ENCODE assay signal across 13 mouse cellular contexts in the genomic region with DNA sequence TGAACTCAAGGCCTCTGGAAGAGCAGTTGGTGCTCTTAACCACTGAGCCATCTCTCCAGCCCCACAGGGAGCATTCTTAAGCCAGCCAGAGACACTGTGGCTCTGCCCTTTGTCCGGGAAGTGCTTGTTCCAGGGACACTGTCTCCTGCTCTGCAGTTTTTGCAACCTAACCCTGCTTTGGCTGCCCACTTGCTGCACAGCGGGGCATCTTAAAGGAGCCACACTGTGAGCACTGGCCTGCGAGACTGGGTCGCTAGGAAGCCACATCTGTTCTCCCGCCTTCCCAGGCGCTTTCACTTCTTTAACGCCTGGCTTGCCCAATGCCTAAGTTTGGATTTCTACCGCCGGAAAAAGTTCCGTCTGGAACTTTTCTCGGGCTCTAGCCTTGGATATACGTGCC. TPM values are rescaled to one million over a fixed set of nuclear protein-coding genes. Genes with fewer than 3 reads are reported as not detected.
A peak's percentile ranks its signal among the peaks of the same experiment; 100 is the strongest.
DNase-seq lines count a peak whose midpoint lies in the region; ATAC-seq lines count a peak whose summit lies in the region.
"Had no signal": no experiment of that assay in that cellular context is flagged by ENCODE, and none has a peak within 500 bp of the region (broad histone marks: within the 10 kb centered on the region; RNA-seq: fewer than 3 reads in every experiment).

No protein-coding gene starts in this region.

- DNase-seq in gastrocnemius, postnatal 14 days, result peak; percentile 14
- no peak for DNase-seq in gastrocnemius, postnatal 4 days (ENCODE audit: low spot score in 2 of 2)
- peak; percentile 39 for DNase-seq in R1 (ENCODE audit: low read depth, low spot score)
- peak; percentile 42 for DNase-seq in gastrocnemius, postnatal 25 days
- no peak for DNase-seq in left cerebral cortex, postnatal 25 days (ENCODE audit: low spot score in 2 of 2)
- DNase-seq: adrenal gland, adult 8-10 months; kidney, postnatal 25 days; lung, embryonic 14.5 days; thymus, postnatal 14 days had no signal

- 0 out of 2 replicates have a peak overlapping the region, but pooled peaks have one; percentile 9 for H3K4me2 ChIP-seq in intestine, embryonic 15.5 days (replicated peaks)
- no peak overlapping the region for H3K4me2 ChIP-seq in intestine, embryonic 16.5 days (ENCODE audit: low read depth, low read length)
- H3K4me2 ChIP-seq: lung, embryonic 14.5 days; midbrain, embryonic 15.5 days had no signal

- H3K36me3 ChIP-seq in intestine, embryonic 15.5 days, result no peaks in the 10 kb centered on the region
- no peaks in the 10 kb centered on the region for H3K36me3 ChIP-seq in intestine, embryonic 16.5 days (ENCODE audit: control insufficient read depth, insufficient read depth, low read length)
- H3K36me3 ChIP-seq: midbrain, embryonic 15.5 days had no signal

- H3K27ac ChIP-seq in intestine, embryonic 15.5 days, result no peak overlapping the region
- H3K27ac ChIP-seq in intestine, embryonic 16.5 days (ENCODE audit: low read length), result no peak overlapping the region
- H3K27ac ChIP-seq: left cerebral cortex, adult 2 months; midbrain, embryonic 15.5 days had no signal

- 37% methylated on average over 12 of the region's 12 CpGs for WGBS in intestine, embryonic 15.5 days
- WGBS in intestine, embryonic 16.5 days, result 30% methylated on average over 12 of the region's 12 CpGs

- ATAC-seq in intestine, embryonic 15.5 days, result no peak
- no peak for ATAC-seq in intestine, embryonic 16.5 days
- ATAC-seq: midbrain, embryonic 15.5 days had no signal

- no peaks in the 10 kb centered on the region for H3K27me3 ChIP-seq in intestine, embryonic 15.5 days (replicated peaks)
- H3K27me3 ChIP-seq in intestine, embryonic 16.5 days (replicated peaks; ENCODE audit: control insufficient read depth, insufficient read depth, low read length), result no peaks in the 10 kb centered on the region
- H3K27me3 ChIP-seq: midbrain, embryonic 15.5 days had no signal

- intact Hi-C loops in gastrocnemius, postnatal 14 days (cut with DNase I; ENCODE audit: low total_unique reads), result no loop called here
- intact Hi-C loops in left cerebral cortex, postnatal 25 days (cut with DNase I), result no loop called here

- H3K4me1 ChIP-seq in intestine, embryonic 15.5 days (replicated peaks), result no peaks in the 10 kb centered on the region
- H3K4me1 ChIP-seq in intestine, embryonic 16.5 days (ENCODE audit: control insufficient read depth, insufficient read depth, low read length), result no peaks in the 10 kb centered on the region
- H3K4me1 ChIP-seq: midbrain, embryonic 15.5 days had no signal

- H3K9me3 ChIP-seq in intestine, embryonic 15.5 days, result no peaks in the 10 kb centered on the region
- H3K9me3 ChIP-seq in intestine, embryonic 16.5 days (ENCODE audit: control insufficient read depth, low read length), result no peaks in the 10 kb centered on the region
- H3K9me3 ChIP-seq: midbrain, embryonic 15.5 days had no signal

- H3K4me3 ChIP-seq in intestine, embryonic 15.5 days (replicated peaks), result no peak overlapping the region
- H3K4me3 ChIP-seq in intestine, embryonic 16.5 days (ENCODE audit: low read length), result no peak overlapping the region
- H3K4me3 ChIP-seq: left cerebral cortex, adult 2 months; midbrain, embryonic 15.5 days had no signal

- H3K9ac ChIP-seq in intestine, embryonic 15.5 days, result no peak overlapping the region
- no peak overlapping the region for H3K9ac ChIP-seq in intestine, embryonic 16.5 days (ENCODE audit: low read depth, low read length)
- H3K9ac ChIP-seq: lung, embryonic 14.5 days; midbrain, embryonic 15.5 days had no signal

RNA-seq across cellular contexts. Expression of gene Ywhae, which starts 17.1 kb away (rescaled TPM):
- total RNA-seq in gastrocnemius, postnatal 14 days (2021), result 100 to 1,000 TPM; 633 to 674 TPM
- 100 to 1,000 TPM; 749 to 818 TPM for total RNA-seq in gastrocnemius, postnatal 4 days (2021)
- 735 and 846 TPM in 2 replicates for polyA plus RNA-seq in intestine, embryonic 15.5 days (2015; fragmentation: Nextera tagmentation; extraction: Ambion mirVana)
- polyA plus RNA-seq in intestine, embryonic 16.5 days (2015; fragmentation: Nextera tagmentation; extraction: Ambion mirVana), result 648 and 718 TPM in 2 replicates
- 100 to 1,000 TPM; 482 to 493 TPM for total RNA-seq in gastrocnemius, postnatal 25 days (2021)
- 1,000 to 10,000 TPM in 1 of 2 experiments, 100 to 1,000 TPM in 1; 981 to 1,083 TPM for total RNA-seq in left cerebral cortex, postnatal 25 days (2021)

RNA-seq across cellular contexts. Expression of gene Crk, which starts 36.5 kb away (rescaled TPM):
- total RNA-seq in gastrocnemius, postnatal 14 days (2021), result 10 to 100 TPM; 44.6 to 45.4 TPM
- 10 to 100 TPM; 67.5 to 76.6 TPM for total RNA-seq in gastrocnemius, postnatal 4 days (2021)
- polyA plus RNA-seq in intestine, embryonic 15.5 days (2015; fragmentation: Nextera tagmentation; extraction: Ambion mirVana), result 105 and 109 TPM in 2 replicates
- polyA plus RNA-seq in intestine, embryonic 16.5 days (2015; fragmentation: Nextera tagmentation; extraction: Ambion mirVana), result 91.0 and 94.1 TPM in 2 replicates
- total RNA-seq in gastrocnemius, postnatal 25 days (2021), result 10 to 100 TPM; 39.7 to 44.7 TPM
- 100 to 1,000 TPM; 125 to 137 TPM for total RNA-seq in left cerebral cortex, postnatal 25 days (2021)

Comparison
In these comparisons a context has a peak if more than half of its experiments do, and no peak if none do; other contexts are left out.
1. DNase-seq: peak in gastrocnemius, postnatal 14 days (single experiment), R1 (single experiment) and gastrocnemius, postnatal 25 days (single experiment); none in gastrocnemius, postnatal 4 days (0 of 2) and left cerebral cortex, postnatal 25 days (0 of 2).